Mouse (Mus musculus): ENCODE results near the gene Scarb2. TPM values are rescaled to one million over a fixed set of nuclear protein-coding genes. Genes with fewer than 3 reads are reported as not detected.

Scarb2 gene
- total and polyA plus RNA-seq, 3 experiments: 38.5 to 85.9 (median 76.7) TPM

GRCm38 (mm10) chr5:92446736-92447135, 59.9 kb downstream of the Scarb2 start:
- H3K79me2 ChIP-seq (replicated peaks; ENCODE audit: control insufficient read depth, insufficient read depth, low read length): no peaks in the 10 kb centered on the region
- no peaks in the 10 kb centered on the region for H3K36me3 ChIP-seq (ENCODE audit: control insufficient read depth, insufficient read depth, low read length)
- H3K27ac ChIP-seq: no peak overlapping the region
- no peaks in the 10 kb centered on the region for H3K27me3 ChIP-seq (ENCODE audit: control insufficient read depth, insufficient read depth, low read length)
- DNase-seq: no peak
- no peak overlapping the region for H3K9ac ChIP-seq (ENCODE audit: low read depth, low read length)
- 93% methylated on average over 5 of the region's 5 CpGs for WGBS
- H3K4me3 ChIP-seq: no peak overlapping the region
- TF ChIP-seq CTCF (IDR thresholded peaks at IDR 0.05) (no peak), EP300 (IDR thresholded peaks at IDR 0.05; ENCODE audit: insufficient read depth, low read depth, low read length) (no peak), POLR2A (IDR thresholded peaks at IDR 0.05; ENCODE audit: insufficient read depth, low read depth, low read length) (no peak)
- intact Hi-C loops (cut with DNase I): no loop called here
- H3K4me1 ChIP-seq (ENCODE audit: control insufficient read depth, insufficient read depth, low read length): no peaks in the 10 kb centered on the region

GRCm38 (mm10) chr5:92445016-92445415, 61.6 kb downstream of the Scarb2 start:
- TF ChIP-seq CTCF (IDR thresholded peaks at IDR 0.05) (no peak), POLR2A (IDR thresholded peaks at IDR 0.05; ENCODE audit: insufficient read depth, low read depth, low read length) (no peak), EP300 (IDR thresholded peaks at IDR 0.05; ENCODE audit: insufficient read depth, low read depth, low read length) (no peak)
- no peak for DNase-seq
- H3K27me3 ChIP-seq (ENCODE audit: control insufficient read depth, insufficient read depth, low read length): no peaks in the 10 kb centered on the region
- 82% methylated on average over 2 of the region's 2 CpGs for WGBS
- no peak overlapping the region for H3K27ac ChIP-seq
- H3K79me2 ChIP-seq (replicated peaks; ENCODE audit: control insufficient read depth, insufficient read depth, low read length): no peaks in the 10 kb centered on the region
- intact Hi-C loops (cut with DNase I): no loop called here
- no peak overlapping the region for H3K9ac ChIP-seq (ENCODE audit: low read depth, low read length)
- no peaks in the 10 kb centered on the region for H3K4me1 ChIP-seq (ENCODE audit: control insufficient read depth, insufficient read depth, low read length)
- H3K4me3 ChIP-seq: no peak overlapping the region
- no peaks in the 10 kb centered on the region; the same call in 1 of the 2 replicates for H3K36me3 ChIP-seq (ENCODE audit: control insufficient read depth, insufficient read depth, low read length)

GRCm38 (mm10) chr5:92442914-92443313, 63.7 kb downstream of the Scarb2 start:
- intact Hi-C loops (cut with DNase I): no loop called here

GRCm38 (mm10) chr5:92441494-92441893, 65.1 kb downstream of the Scarb2 start:
- Histone ChIP-seq H3K4me3 (no peak overlapping the region), H3K27me3 (ENCODE audit: control insufficient read depth, insufficient read depth, low read length) (no peaks in the 10 kb centered on the region), H3K4me1 (ENCODE audit: control insufficient read depth, insufficient read depth, low read length) (no peaks in the 10 kb centered on the region), H3K9ac (ENCODE audit: low read depth, low read length) (no peak overlapping the region), H3K36me3 (ENCODE audit: control insufficient read depth, insufficient read depth, low read length) (no peaks in the 10 kb centered on the region; the same call in 1 of the 2 replicates), H3K27ac (peak overlapping the region; percentile 1; the same call in 1 of the 2 replicates), H3K79me2 (replicated peaks; ENCODE audit: control insufficient read depth, insufficient read depth, low read length) (no peaks in the 10 kb centered on the region)
- TF ChIP-seq POLR2A (IDR thresholded peaks at IDR 0.05; ENCODE audit: insufficient read depth, low read depth, low read length): no peak
- TF ChIP-seq CTCF (IDR thresholded peaks at IDR 0.05): no peak
- 0 out of 2 replicates have a peak, but pooled peaks have one; percentile 40 for TF ChIP-seq EP300 (IDR thresholded peaks at IDR 0.05; ENCODE audit: insufficient read depth, low read depth, low read length)
- intact Hi-C loops (cut with DNase I): no loop called here
- 49% methylated on average over 5 of the region's 5 CpGs for WGBS
- peak; percentile 50 to 68 for DNase-seq

More at GRCm38 (mm10) chr5:92442914-92443313, 63.7 kb downstream of the Scarb2 start:
- Histone ChIP-seq H3K36me3 (ENCODE audit: control insufficient read depth, insufficient read depth, low read length) (no peaks in the 10 kb centered on the region; the same call in 1 of the 2 replicates), H3K9ac (ENCODE audit: low read depth, low read length) (0 out of 2 replicates have a peak overlapping the region, but pooled peaks have one; percentile 8), H3K79me2 (replicated peaks; ENCODE audit: control insufficient read depth, insufficient read depth, low read length) (no peaks in the 10 kb centered on the region), H3K27me3 (ENCODE audit: control insufficient read depth, insufficient read depth, low read length) (no peaks in the 10 kb centered on the region), H3K4me3 (no peak overlapping the region), H3K27ac (peak overlapping the region; percentile 15), H3K4me1 (ENCODE audit: control insufficient read depth, insufficient read depth, low read length) (no peaks in the 10 kb centered on the region)
- 33% methylated on average over 7 of the region's 7 CpGs for WGBS
- DNase-seq: peak in 1 of 2 experiments; percentile 11
- TF ChIP-seq POLR2A (IDR thresholded peaks at IDR 0.05; ENCODE audit: insufficient read depth, low read depth, low read length) (no peak), CTCF (IDR thresholded peaks at IDR 0.05) (no peak), EP300 (IDR thresholded peaks at IDR 0.05; ENCODE audit: insufficient read depth, low read depth, low read length) (no peak)

GRCm38 (mm10) chr5:92438540-92438939, 68.1 kb downstream of the Scarb2 start:
- peaks cover 3% of the 10 kb centered on the region; the same call in 1 of the 2 replicates for H3K79me2 ChIP-seq (replicated peaks; ENCODE audit: control insufficient read depth, insufficient read depth, low read length)
- DNase-seq: no peak
- no peak overlapping the region for H3K4me3 ChIP-seq
- 82% methylated on average over 8 of the region's 8 CpGs for WGBS
- H3K27ac ChIP-seq: no peak overlapping the region
- no peaks in the 10 kb centered on the region for H3K27me3 ChIP-seq (ENCODE audit: control insufficient read depth, insufficient read depth, low read length)
- H3K4me1 ChIP-seq (ENCODE audit: control insufficient read depth, insufficient read depth, low read length): peaks cover 2% of the 10 kb centered on the region; the same call in 1 of the 2 replicates
- no peak overlapping the region for H3K9ac ChIP-seq (ENCODE audit: low read depth, low read length)
- TF ChIP-seq POLR2A (IDR thresholded peaks at IDR 0.05; ENCODE audit: insufficient read depth, low read depth, low read length) (no peak), EP300 (IDR thresholded peaks at IDR 0.05; ENCODE audit: insufficient read depth, low read depth, low read length) (no peak), CTCF (IDR thresholded peaks at IDR 0.05) (no peak)
- H3K36me3 ChIP-seq (ENCODE audit: control insufficient read depth, insufficient read depth, low read length): no peaks in the 10 kb centered on the region; the same call in 1 of the 2 replicates
- intact Hi-C loops (cut with DNase I): no loop called here

GRCm38 (mm10) chr5:92435025-92435584, 71.5 kb downstream of the Scarb2 start, which contains the start of gene Nup54:
Nup54 (minus strand) TSS chr5:92435219.
- Histone ChIP-seq H3K27me3 (ENCODE audit: control insufficient read depth, insufficient read depth, low read length) (no peaks in the 10 kb centered on the region), H3K27ac (peak within 1 kb of the TSS; percentile 90), H3K4me3 (peak within 1 kb of the TSS; percentile 63), H3K4me1 (ENCODE audit: control insufficient read depth, insufficient read depth, low read length) (peaks cover 2% of the 10 kb centered on the region; the same call in 1 of the 2 replicates), H3K36me3 (ENCODE audit: control insufficient read depth, insufficient read depth, low read length) (no peaks in the 10 kb centered on the region; the same call in 1 of the 2 replicates), H3K79me2 (replicated peaks; ENCODE audit: control insufficient read depth, insufficient read depth, low read length) (peaks cover 3% of the 10 kb centered on the region; the same call in 1 of the 2 replicates), H3K9ac (ENCODE audit: low read depth, low read length) (peak within 1 kb of the TSS; percentile 87)
- WGBS: 1% methylated on average over 34 of the region's 34 CpGs
- peak; percentile 95 to 97 for DNase-seq
- intact Hi-C loops (cut with DNase I): loop anchor here (2.0 kb wide), 1 partner anchor 70 kb away; no protein-coding TSS in a partner anchor
- peak; percentile 97 for TF ChIP-seq EP300 (IDR thresholded peaks at IDR 0.05; ENCODE audit: insufficient read depth, low read depth, low read length)
- TF ChIP-seq POLR2A (IDR thresholded peaks at IDR 0.05; ENCODE audit: insufficient read depth, low read depth, low read length): peak; percentile 84
- TF ChIP-seq CTCF (IDR thresholded peaks at IDR 0.05): 0 out of 2 replicates have a peak, but pooled peaks have one; percentile 4
